Mouse (Mus musculus): Measurements from ENCODE around the gene Adamtsl3. TPM values are rescaled to one million over a fixed set of nuclear protein-coding genes. Genes with fewer than 3 reads are reported as not detected.
"Not testable (repeated sequence)": the region's sequence is repeated elsewhere in the genome, so short reads cannot be mapped to it uniquely, and the experiment has no call there.

Gene Adamtsl3
- total RNA-seq, 2 experiments from 2014 or later, result 1.5 to 1.8 TPM

DNA sequence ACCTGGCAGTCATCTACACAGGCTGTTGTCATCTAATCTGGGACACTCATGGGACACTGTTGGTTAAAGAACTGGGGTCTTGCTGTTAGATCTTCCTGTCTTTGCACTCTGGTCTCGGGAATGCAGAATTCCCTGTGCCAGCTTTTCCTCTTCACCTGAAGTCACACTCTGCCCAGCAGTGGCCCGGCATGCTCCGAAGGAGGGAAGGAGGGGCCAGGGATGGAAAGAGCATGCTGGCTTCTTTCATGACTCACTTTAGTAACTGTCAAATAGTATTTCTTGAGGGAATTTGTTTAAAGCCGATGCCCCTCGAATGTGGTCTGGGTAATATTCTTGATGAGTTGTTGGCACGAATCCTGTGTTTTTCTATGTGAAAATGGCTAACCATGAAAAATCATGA, 81.2 kb downstream of the Adamtsl3 start:
- no peak for DNase-seq (ENCODE audit: extremely low spot score in 1 of 2, low spot score in 1 of 2)

DNA sequence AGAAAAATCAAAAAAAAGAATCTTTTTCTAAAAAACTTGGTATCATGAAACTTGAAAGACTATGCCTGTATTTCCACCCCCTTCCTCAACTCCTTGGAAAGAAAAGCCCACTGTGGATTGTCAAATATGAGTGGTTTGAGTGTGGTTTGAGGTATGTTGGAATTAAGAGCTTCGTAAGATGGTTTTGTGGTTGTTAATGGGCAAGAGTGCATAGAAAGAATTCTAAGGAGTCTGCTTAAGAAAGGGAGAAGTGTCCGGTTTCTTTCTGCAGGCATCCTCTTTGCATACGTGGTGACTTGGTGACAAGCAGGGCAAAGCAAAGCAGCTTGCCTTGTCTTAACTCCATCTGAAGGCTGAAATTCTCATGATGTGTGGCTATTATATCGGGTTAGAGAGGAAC, 81.6 kb downstream of the Adamtsl3 start:
- DNase-seq (ENCODE audit: extremely low spot score in 1 of 2, low spot score in 1 of 2), result no peak

DNA sequence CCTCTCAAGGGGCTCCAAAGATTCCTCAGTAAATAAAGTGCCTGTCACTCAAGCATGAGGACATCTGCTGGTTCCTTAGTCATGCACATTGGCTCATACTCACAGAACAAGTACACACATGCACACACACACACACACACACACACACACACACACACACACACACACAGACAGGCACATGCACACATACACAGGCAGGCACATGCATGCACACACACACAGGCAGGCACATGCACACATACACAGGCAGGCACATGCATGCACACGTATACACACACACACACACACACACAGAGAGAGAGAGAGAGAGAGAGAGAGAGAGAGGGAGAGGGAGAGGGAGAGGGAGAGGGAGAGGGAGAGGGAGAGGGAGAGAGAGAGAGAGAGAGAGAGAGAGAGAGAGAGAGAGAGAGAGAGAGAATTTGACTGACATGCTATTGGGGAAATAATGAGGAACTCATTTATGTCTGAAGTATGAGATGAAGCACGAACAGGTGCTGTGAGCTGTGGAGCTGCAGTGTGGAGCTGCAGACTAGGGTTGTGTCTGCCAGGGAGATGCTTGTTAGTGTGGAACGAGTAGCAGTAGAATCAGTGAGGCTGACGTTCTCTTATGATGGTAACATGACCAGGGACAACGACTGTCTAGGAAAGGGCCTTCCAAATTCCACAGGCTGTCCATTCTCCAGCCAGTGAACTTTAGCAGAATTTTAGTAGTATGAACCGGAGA, 85.0 kb downstream of the Adamtsl3 start:
- not testable (repeated sequence) for DNase-seq (ENCODE audit: extremely low spot score in 1 of 2, low spot score in 1 of 2)

DNA sequence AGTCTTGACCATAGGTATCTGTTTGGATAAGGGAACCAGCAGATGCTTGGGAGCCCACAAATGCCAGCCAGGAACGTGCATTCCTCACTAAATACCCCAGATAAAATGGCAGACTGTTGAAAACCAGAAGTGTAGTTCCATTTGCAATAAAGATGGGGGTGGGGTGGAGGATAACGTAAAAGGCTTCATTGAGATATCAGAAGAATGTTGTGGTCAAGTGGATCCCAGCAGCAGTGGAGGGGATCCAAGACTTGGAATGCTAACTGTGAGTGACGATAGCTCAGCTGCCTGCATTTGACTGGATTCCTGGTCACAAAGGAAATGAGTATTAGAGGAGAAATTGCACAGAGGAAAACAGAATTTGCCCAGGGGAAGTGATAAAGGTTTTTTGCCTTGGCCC, 87.1 kb downstream of the Adamtsl3 start:
- no peak for DNase-seq (ENCODE audit: extremely low spot score in 1 of 2, low spot score in 1 of 2)

GRCm38 (mm10) chr7:82423602-82424001, 88.1 kb downstream of the Adamtsl3 start:
- DNase-seq (ENCODE audit: extremely low spot score in 1 of 2, low spot score in 1 of 2), result no peak

DNA sequence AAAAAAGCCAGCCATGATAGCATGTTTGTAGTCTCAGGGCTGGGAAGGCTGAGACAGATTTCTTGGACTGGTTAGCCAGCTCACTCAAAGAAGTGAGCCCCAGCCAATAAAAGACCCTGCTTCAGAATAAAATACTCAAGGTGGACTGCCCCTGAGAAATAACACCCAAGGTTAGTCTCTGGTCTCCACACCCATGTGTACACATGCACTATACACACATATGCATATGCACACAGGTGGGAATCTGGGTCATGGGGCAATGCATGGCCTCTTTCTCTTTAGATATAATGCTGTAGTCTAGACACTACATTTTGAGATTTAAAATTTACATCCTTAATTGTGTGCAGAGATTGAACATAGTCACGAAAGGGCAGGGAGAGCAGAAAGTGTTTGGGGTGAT, 88.8 kb downstream of the Adamtsl3 start:
- no peak for DNase-seq (ENCODE audit: extremely low spot score in 1 of 2, low spot score in 1 of 2)

GRCm38 (mm10) chr7:82425374-82425773, 89.9 kb downstream of the Adamtsl3 start:
- DNase-seq (ENCODE audit: extremely low spot score in 1 of 2, low spot score in 1 of 2), result no peak

DNA sequence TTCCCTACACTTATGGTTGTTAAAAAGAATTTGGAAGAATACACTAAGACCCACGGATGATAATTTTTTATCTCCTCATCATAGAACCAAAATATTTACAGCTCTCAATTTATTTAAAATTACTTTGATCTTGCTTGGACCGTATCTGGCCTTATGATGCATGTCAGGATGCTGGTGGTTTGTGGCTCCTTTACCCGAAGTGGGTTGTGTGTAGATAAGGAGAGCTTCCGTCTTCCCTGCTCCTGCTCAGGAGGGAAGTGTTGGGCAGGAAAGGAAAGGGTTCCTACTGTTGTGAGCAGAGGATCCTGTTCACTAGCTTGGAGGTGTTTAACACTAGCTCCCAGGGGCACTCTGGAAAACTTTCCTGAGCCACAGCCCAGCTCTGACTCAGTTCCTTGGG, 94.0 kb downstream of the Adamtsl3 start:
- DNase-seq (ENCODE audit: extremely low spot score in 1 of 2, low spot score in 1 of 2), result no peak

GRCm38 (mm10) chr7:82431572-82431971, 96.1 kb downstream of the Adamtsl3 start:
- DNase-seq (ENCODE audit: extremely low spot score in 1 of 2, low spot score in 1 of 2), result no peak

- no peak for DNase-seq (ENCODE audit: extremely low spot score in 1 of 2, low spot score in 1 of 2)
Observed at GRCm38 (mm10) chr7:82433226-82433625, 97.7 kb downstream of the Adamtsl3 start.

DNA sequence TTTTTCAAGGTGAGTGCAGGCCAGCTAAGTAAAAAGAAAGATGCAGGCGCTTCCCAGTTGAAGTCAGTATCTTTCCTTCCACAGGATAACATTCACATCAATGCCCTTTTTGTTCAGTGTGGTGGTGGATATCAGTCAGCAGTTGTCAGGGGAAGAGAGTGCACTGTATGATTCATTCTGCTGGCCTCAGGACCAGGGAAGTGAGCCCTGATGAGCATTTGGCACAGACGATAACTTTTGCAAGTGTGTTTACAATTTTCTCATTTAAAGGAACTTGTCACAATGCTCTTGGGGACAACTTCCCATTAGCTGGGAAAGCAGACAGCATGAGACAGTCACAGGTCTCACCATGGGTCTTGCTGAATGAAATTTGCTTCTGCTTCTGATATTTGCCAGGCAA, 122.9 kb downstream of the Adamtsl3 start:
- DNase-seq (ENCODE audit: extremely low spot score in 1 of 2, low spot score in 1 of 2), result no peak

DNA sequence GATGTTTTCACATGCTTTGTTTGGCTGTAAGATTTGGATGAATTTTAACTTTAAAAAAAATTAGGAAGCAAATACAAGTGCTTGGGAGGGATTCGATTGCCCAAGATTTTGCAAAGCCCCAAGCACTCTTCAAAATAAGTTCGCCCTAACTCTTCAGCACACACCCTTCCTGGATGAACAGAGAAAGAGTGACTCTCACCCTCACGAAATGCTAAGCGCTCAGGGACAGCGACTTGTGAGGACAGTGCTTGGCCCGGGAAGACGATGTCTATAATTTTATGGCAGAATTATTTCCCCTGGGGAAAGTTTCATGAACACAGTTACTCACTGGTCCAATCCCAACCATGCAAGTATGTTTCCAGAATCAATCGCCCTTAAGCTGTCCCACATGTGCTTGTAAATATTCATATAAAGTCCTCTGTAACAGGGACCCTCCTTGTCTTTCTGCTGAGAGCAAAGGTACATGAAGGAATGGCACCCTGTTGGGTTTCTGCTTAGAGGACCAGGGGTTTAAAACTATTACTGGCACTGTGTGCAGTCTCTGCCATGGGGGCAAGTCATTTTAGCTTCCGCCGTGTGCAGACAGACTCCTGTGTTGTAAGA, 127.5 kb downstream of the Adamtsl3 start:
- no peak for DNase-seq (ENCODE audit: extremely low spot score in 1 of 2, low spot score in 1 of 2)

- no peak for DNase-seq (ENCODE audit: extremely low spot score in 1 of 2, low spot score in 1 of 2)
Observed at GRCm38 (mm10) chr7:82464364-82464763, 128.9 kb downstream of the Adamtsl3 start.

DNA sequence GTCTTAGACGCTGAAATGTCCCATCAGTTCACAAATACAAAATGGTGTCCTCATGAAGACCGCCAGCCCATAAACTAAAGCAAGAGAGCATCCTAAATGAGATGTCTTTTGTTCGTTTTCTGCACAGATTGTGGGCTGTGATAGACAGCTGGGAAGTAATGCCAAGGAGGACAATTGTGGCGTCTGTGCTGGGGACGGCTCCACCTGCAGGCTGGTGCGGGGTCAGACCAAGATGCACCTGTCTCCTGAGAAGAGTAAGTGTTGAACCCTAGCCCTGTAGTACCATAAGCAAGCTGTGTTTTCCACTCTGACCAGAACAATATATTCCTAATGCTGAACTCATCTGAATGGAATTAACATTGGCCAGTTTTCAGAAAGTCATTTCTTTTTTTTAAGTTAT, 129.9 kb downstream of the Adamtsl3 start:
- DNase-seq (ENCODE audit: extremely low spot score in 1 of 2, low spot score in 1 of 2), result no peak

GRCm38 (mm10) chr7:82476441-82477221, 141.1 kb downstream of the Adamtsl3 start:
- DNase-seq (ENCODE audit: extremely low spot score in 1 of 2, low spot score in 1 of 2), result no peak

GRCm38 (mm10) chr7:82478461-82478860, 143.0 kb downstream of the Adamtsl3 start:
- DNase-seq (ENCODE audit: extremely low spot score in 1 of 2, low spot score in 1 of 2), result no peak

GRCm38 (mm10) chr7:82478861-82479755, 143.6 kb downstream of the Adamtsl3 start:
- no peak for DNase-seq (ENCODE audit: extremely low spot score in 1 of 2, low spot score in 1 of 2)

- DNase-seq (ENCODE audit: extremely low spot score in 1 of 2, low spot score in 1 of 2), result no peak
Observed at GRCm38 (mm10) chr7:82483426-82483825, 147.9 kb downstream of the Adamtsl3 start.

- no peak for DNase-seq (ENCODE audit: extremely low spot score in 1 of 2, low spot score in 1 of 2)
Observed at GRCm38 (mm10) chr7:82484834-82485233, 149.3 kb downstream of the Adamtsl3 start.

GRCm38 (mm10) chr7:82485344-82485954, 150.0 kb downstream of the Adamtsl3 start:
- no peak for DNase-seq (ENCODE audit: extremely low spot score in 1 of 2, low spot score in 1 of 2)
